Mouse (Mus musculus) G1E (cell line): ENCODE results near the gene Map4. TPM values are rescaled to one million over a fixed set of nuclear protein-coding genes. Genes with fewer than 3 reads are reported as not detected.

Source experiments
- ATAC-seq: 2 replicates; pipeline ENCODE4 v1.8.0; 2016; ENCODE audit warnings: mild to moderate bottlenecking; ENCODE audit not compliant: insufficient number of reproducible peaks, poor library complexity, low FRiP score, severe bottlenecking; ENCODE audit errors: extremely low read depth
- DNase-seq: peaks from one replicate; pipeline ENCODE4 v3.0.0; 2012; ENCODE audit warnings: low spot score
- H3K27me3 ChIP-seq: 2 replicates; pipeline ENCODE4 v1.6.1; 2012; ENCODE audit warnings: mild to moderate bottlenecking, low read length, inconsistent platforms; ENCODE audit not compliant: insufficient read depth
- H3K36me3 ChIP-seq: replicated peaks from 2 replicates; pipeline ENCODE3; 2012; ENCODE audit warnings: mild to moderate bottlenecking, inconsistent platforms
- H3K4me1 ChIP-seq: 2 replicates; pipeline ENCODE4 v1.6.1; 2012; ENCODE audit warnings: low read depth, low read length, inconsistent platforms, mixed read lengths; ENCODE audit not compliant: insufficient read depth
- H3K4me3 ChIP-seq: 2 replicates; pipeline ENCODE4 v1.5.1; 2012; ENCODE audit warnings: low read depth, mild to moderate bottlenecking, inconsistent platforms, low read length, moderate library complexity, mixed read lengths
- H3K9me3 ChIP-seq: replicated peaks from 2 replicates; pipeline ENCODE4 v1.6.1; 2012; ENCODE audit warnings: inconsistent platforms
- CTCF ChIP-seq: IDR thresholded peaks from 2 replicates; pipeline ENCODE4 v1.5.1; 2012; ENCODE audit warnings: low read depth, low read length, inconsistent platforms, mixed read lengths
- GATA1 ChIP-seq: IDR thresholded peaks from 2 replicates; pipeline ENCODE4 v1.6.1; 2012; ENCODE audit warnings: borderline replicate concordance, low read length, inconsistent platforms, mixed read lengths
- GATA2 ChIP-seq: IDR thresholded peaks from 2 replicates; pipeline ENCODE4 v1.6.1; 2012; ENCODE audit warnings: low read depth, low read length, inconsistent platforms, borderline replicate concordance
- POLR2AphosphoS5 ChIP-seq: IDR thresholded peaks from 2 replicates; pipeline ENCODE4 v1.6.1; 2012; ENCODE audit warnings: low read depth, low read length, inconsistent platforms; ENCODE audit not compliant: insufficient replicate concordance
- TAL1 ChIP-seq: conservative IDR thresholded peaks from 2 replicates; pipeline ENCODE4 v1.6.1; 2012; ENCODE audit warnings: low read depth, low read length, inconsistent platforms, mixed read lengths
- polyA plus RNA-seq: library from polyadenylated mRNA; stranded (reverse); fragments of >175 nt; gene quantifications from 2 replicates; pipeline ENCODE4 v1.2.3, GENCODE M21; 2012
- total RNA-seq, 2 experiments: library from RNA; stranded (forward) in 1 of 2; stranded (reverse) in 1 of 2; fragments of 200-1000 nt in 1 of 2; fragments of >200 nt in 1 of 2; fragmentation: Nextera tagmentation in 1 of 2; gene quantifications; 2 replicates each; pipeline ENCODE4 v1.2.3; 2014 to 2017

Map4 gene
- total and polyA plus RNA-seq, 3 experiments = 27.2 to 69.3 (median 47.5) TPM

DNA sequence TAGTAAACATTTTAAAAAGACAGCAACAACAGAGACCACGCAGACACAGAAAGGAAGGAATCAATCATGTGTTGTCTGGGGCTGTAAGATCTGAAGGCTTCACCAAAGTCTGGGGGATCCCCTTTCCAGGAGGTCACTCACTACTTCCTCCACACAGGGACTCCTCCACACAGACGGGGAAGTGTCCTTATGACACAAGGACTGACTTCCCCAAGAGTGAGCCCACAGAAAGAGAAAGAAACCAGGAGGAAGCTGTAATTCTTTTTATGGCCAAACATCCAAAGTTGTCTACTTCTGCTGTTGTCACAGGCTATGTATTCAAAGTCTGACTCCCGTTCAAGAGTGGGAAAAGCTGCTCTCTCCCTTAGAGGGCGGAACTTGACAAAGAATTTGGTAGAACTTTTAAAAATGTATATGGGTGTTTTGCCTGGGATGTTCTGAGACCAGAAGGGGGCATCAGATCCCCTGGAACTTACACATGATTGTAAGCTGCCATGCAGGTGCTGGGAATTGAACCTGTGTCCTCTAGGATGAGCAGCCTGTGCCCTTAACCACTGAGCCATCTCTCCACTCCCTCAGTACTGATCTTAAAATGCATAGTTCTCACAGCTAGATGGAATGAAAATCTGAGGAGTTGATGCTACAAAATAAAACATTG, 16.9 kb upstream of the Map4 start:
- no peak for ATAC-seq
- Histone ChIP-seq H3K36me3 (no peaks in the 10 kb centered on the region), H3K27me3 (peaks cover 36% of the 10 kb centered on the region), H3K9me3 (no peaks in the 10 kb centered on the region), H3K4me3 (no peak overlapping the region), H3K4me1 (no peaks in the 10 kb centered on the region)
- no peak for DNase-seq
- TF ChIP-seq TAL1 = no peak

DNA sequence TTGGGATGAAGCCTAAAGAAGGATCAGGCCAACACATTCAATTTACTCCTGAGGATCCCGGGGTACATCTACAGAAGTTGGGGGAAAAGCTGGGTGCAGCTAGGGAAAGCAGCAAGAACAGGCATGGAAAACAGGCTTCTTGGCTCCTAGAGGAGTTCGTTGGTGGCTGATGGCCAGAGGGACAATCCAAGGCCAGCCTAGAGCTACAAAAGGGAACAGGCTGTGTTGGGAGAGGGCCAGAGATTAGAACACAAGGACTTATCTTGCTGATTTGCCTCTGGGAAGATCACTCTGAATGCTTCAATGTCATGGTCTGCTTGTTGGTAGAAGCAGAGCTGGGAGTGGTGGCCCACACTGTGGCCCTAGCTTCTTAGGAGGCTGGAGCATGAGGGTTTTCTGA, 13.3 kb upstream of the Map4 start:
- H3K4me1 ChIP-seq = peaks cover 3% of the 10 kb centered on the region; the same call in 1 of the 2 replicates

DNA sequence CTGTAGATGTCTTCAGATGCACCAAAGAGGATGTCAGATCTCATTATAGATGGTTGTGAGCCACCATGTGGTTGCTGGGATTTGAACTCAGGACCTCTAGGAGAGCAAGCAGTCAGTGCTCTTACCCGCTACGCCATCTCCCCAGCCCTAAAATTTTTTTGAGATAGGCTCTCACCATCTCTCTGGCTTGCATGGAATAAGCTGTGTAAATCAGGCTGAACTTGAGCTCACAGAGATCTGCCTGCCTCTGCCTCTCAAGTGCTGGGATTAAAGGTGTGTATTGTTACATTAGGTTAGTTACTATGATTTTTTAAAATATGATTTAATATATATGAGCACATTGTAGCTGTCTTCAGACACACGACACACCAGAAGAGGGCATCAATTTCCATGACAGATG, 2.1 kb upstream of the Map4 start:
- Histone ChIP-seq H3K27me3 (peaks cover 6% of the 10 kb centered on the region; the same call in 1 of the 2 replicates), H3K4me3 (no peak overlapping the region), H3K36me3 (no peaks in the 10 kb centered on the region), H3K4me1 (peaks cover 25% of the 10 kb centered on the region), H3K9me3 (no peaks in the 10 kb centered on the region)
- no peak for TF ChIP-seq TAL1
- no peak for TF ChIP-seq GATA1
- TF ChIP-seq GATA2 = no peak
- TF ChIP-seq POLR2AphosphoS5 = no peak
- TF ChIP-seq CTCF = no peak
- DNase-seq (no peak), ATAC-seq (no peak)

More for the DNA sequence above, 13.3 kb upstream of the Map4 start:
- DNase-seq = no peak
- Histone ChIP-seq H3K36me3 (no peaks in the 10 kb centered on the region), H3K27me3 (peaks cover 27% of the 10 kb centered on the region), H3K4me3 (no peak overlapping the region), H3K9me3 (no peaks in the 10 kb centered on the region)
- no peak for ATAC-seq
- TF ChIP-seq POLR2AphosphoS5 = no peak
- no peak for TF ChIP-seq GATA1
- no peak for TF ChIP-seq CTCF
- no peak for TF ChIP-seq GATA2
- no peak for TF ChIP-seq TAL1

DNA sequence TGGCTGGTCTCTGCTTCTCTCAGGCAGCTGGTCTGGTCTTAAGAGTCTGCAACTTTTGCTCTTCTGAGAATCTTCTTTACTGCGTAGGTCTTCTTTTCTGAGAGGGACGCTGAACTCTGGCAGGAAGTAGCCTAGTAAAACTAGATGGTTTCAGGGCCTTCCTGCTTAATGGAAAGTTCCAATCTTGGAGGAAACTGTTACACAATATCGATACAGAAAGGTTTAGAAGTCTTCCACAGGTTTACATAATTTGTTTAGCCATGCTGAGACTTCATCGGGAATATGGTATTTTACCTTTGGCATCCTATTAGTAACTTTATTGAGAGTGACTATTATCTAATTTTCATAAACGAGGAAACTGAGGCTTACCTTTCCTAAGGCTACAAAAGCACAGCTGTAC, 1.2 kb upstream of the Map4 start:
- ATAC-seq (no peak), DNase-seq (no peak)
- H3K4me3 ChIP-seq = no peak overlapping the region
- H3K4me1 ChIP-seq = peaks cover 23% of the 10 kb centered on the region
- TF ChIP-seq CTCF (no peak), GATA2 (no peak), POLR2AphosphoS5 (no peak), GATA1 (no peak), TAL1 (no peak)
- no peaks in the 10 kb centered on the region for H3K36me3 ChIP-seq
- no peaks in the 10 kb centered on the region for H3K9me3 ChIP-seq
- peaks cover 6% of the 10 kb centered on the region; the same call in 1 of the 2 replicates for H3K27me3 ChIP-seq

DNA sequence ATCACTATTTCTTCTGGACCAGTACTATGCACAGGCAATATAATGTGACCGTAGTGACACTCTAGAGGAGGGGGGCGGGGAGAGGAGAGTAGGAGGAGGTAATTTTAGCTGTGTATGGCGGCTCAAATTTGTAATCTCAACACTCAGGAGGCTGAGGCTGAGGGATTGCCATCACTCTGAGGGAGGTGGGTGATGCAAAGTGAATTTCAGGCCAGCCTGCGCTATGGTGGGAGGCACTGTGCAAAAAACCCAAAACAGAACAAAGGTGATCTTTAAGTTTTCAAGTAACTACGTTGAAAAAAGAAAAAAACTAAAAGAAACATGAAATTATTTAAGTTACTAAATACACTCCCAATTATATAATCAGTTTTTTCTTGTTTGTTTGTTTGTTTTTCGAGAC, 508 bp upstream of the Map4 start:
- no peak for TF ChIP-seq GATA2
- no peak for TF ChIP-seq POLR2AphosphoS5
- TF ChIP-seq CTCF = no peak
- no peak for TF ChIP-seq TAL1
- TF ChIP-seq GATA1 = no peak
- Histone ChIP-seq H3K36me3 (no peaks in the 10 kb centered on the region), H3K9me3 (no peaks in the 10 kb centered on the region), H3K4me3 (peak overlapping the region; percentile 78; the same call in 1 of the 2 replicates), H3K27me3 (peaks cover 6% of the 10 kb centered on the region; the same call in 1 of the 2 replicates), H3K4me1 (peaks cover 23% of the 10 kb centered on the region)
- DNase-seq (no peak), ATAC-seq (no peak)

DNA sequence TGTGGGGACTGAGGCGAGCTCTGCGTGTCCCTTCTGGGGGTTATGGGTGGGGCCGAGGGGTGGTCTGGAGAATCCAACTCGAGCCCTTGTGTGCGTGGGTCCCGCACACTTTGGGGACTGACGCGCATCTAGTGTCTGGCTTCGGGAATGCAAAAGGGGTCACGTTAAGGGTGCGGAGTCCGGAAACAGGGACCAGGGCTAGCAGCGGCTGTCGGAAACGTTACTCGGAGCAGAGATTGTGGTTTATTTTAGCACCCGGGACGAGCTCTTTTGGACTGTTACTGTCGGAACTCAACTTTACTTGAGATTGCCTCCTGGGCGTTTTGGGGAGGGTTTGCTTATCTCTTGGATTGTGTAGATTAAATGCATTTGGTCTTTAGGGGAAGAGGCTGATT, 1.1 kb downstream of the Map4 start:
- Histone ChIP-seq H3K36me3 (no peaks in the 10 kb centered on the region), H3K4me1 (peaks cover 23% of the 10 kb centered on the region), H3K27me3 (peaks cover 3% of the 10 kb centered on the region; the same call in 1 of the 2 replicates), H3K9me3 (no peaks in the 10 kb centered on the region), H3K4me3 (peak overlapping the region; percentile 78)
- ATAC-seq = no peak
- TF ChIP-seq GATA1 = no peak
- no peak for TF ChIP-seq GATA2
- no peak for TF ChIP-seq CTCF
- TF ChIP-seq POLR2AphosphoS5 = no peak
- no peak for TF ChIP-seq TAL1
- DNase-seq = peak; percentile 4
